Mouse (Mus musculus): ENCODE results near the gene Vstm5.

- TF ChIP-seq CTCF (IDR thresholded peaks at IDR 0.05) (no peak), EP300 (IDR thresholded peaks at IDR 0.05) (no peak)
Measured at GRCm38 (mm10) chr9:15278343-15278742, 39.5 kb downstream of the Vstm5 start.
